Mouse (Mus musculus): ENCODE measurements around the gene Ambp. TPM values are rescaled to one million over a fixed set of nuclear protein-coding genes. Genes with fewer than 3 reads are reported as not detected.

Gene Ambp
- polyA plus RNA-seq, 1 experiment from 2014 or later = 0.26 TPM

DNA sequence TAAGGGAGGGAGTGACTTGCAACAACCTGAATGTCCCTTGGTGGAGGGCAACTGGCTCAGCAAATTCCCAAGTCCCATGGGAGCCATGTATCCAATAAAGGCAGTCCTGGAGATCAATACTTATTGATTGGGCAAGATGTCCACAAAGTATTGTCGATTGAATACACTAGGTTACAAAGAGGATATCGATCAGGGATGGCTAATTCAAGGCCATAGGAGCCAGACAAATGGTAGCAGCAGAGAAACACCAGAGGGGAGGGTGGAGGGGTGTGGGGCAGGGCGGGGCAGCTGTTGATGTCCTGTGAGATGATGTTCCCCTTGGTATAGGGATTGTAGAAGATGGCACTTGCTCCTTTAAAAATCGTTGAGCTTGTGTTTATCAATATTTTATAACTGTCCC is 52.6 kb downstream of the Ambp start:
- peaks cover 15% of the 10 kb centered on the region; the same call in 1 of the 2 replicates for H3K36me3 ChIP-seq (replicated peaks)
- no peak overlapping the region for H3K4me2 ChIP-seq
- H3K9ac ChIP-seq = no peak overlapping the region
- H3K4me1 ChIP-seq = no peaks in the 10 kb centered on the region
- 91% methylated on average over 4 of the region's 4 CpGs for WGBS
- no peak for ATAC-seq (replicated peaks)
- no peak overlapping the region for H3K27ac ChIP-seq
- no peaks in the 10 kb centered on the region for H3K27me3 ChIP-seq (replicated peaks)
- H3K4me3 ChIP-seq = no peak overlapping the region
- no peaks in the 10 kb centered on the region for H3K9me3 ChIP-seq

- H3K9ac ChIP-seq = no peak overlapping the region
- no peak overlapping the region for H3K27ac ChIP-seq
- no peak overlapping the region for H3K4me2 ChIP-seq
- no peaks in the 10 kb centered on the region for H3K4me1 ChIP-seq
- no peak for ATAC-seq (replicated peaks)
- 66% methylated on average over 11 of the region's 11 CpGs for WGBS
- H3K36me3 ChIP-seq (replicated peaks) = peaks cover 19% of the 10 kb centered on the region; the same call in 1 of the 2 replicates
- no peaks in the 10 kb centered on the region for H3K9me3 ChIP-seq
- H3K4me3 ChIP-seq = no peak overlapping the region
- H3K27me3 ChIP-seq (replicated peaks) = no peaks in the 10 kb centered on the region
Observed at GRCm38 (mm10) chr4:63100478-63100877, 54.1 kb downstream of the Ambp start.

DNA sequence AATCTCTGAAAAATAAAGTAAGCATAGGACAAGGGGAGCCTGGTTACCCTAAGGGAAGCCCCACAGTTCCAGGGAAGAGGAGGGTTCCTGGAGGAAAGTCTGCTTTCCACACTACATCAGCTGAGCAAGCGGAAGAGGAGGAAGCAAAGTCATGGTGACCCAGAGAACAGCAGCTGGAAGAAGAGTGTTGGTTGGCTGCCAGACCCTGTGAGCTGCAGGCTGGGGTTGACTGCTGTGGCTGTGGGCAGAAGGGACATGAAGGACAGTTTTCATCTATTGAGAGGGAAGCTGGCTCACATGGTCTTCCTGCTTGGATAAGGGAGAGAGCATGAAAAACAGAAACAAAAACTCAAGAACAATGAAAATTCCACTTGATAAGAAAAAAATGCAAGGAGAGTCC is 57.0 kb downstream of the Ambp start:
- Histone ChIP-seq H3K9ac (no peak overlapping the region), H3K27me3 (replicated peaks) (no peaks in the 10 kb centered on the region), H3K4me3 (no peak overlapping the region), H3K27ac (no peak overlapping the region), H3K36me3 (replicated peaks) (peaks cover 19% of the 10 kb centered on the region; the same call in 1 of the 2 replicates), H3K9me3 (no peaks in the 10 kb centered on the region), H3K4me1 (no peaks in the 10 kb centered on the region), H3K4me2 (no peak overlapping the region)
- WGBS = 86% methylated on average over 1 of the region's 1 CpGs
- no peak for ATAC-seq (replicated peaks)

Other genes with a start within 250 kb of the Ambp start
- 37.6 and 38.6 TPM in 2 replicates for gene Zfp618, start 189.2 kb downstream of the Ambp start, polyA plus RNA-seq (2015; fragmentation: Nextera tagmentation; extraction: Ambion mirVana)
- gene Kif12, start 17.3 kb upstream of the Ambp start, polyA plus RNA-seq (2015; fragmentation: Nextera tagmentation; extraction: Ambion mirVana) = 0.06 and 0.14 TPM in 2 replicates
- 2.2 and 3.1 TPM in 2 replicates for gene Col27a1, start 59.2 kb upstream of the Ambp start, polyA plus RNA-seq (2015; fragmentation: Nextera tagmentation; extraction: Ambion mirVana)
- gene Orm1, start 189.8 kb upstream of the Ambp start, polyA plus RNA-seq (2015; fragmentation: Nextera tagmentation; extraction: Ambion mirVana) = not detected in 2 replicates
- gene Orm3, start 201.4 kb upstream of the Ambp start, polyA plus RNA-seq (2015; fragmentation: Nextera tagmentation; extraction: Ambion mirVana) = not detected in 2 replicates
- gene Orm2, start 207.7 kb upstream of the Ambp start, polyA plus RNA-seq (2015; fragmentation: Nextera tagmentation; extraction: Ambion mirVana) = not detected in 2 replicates
- gene Akna, start 248.6 kb upstream of the Ambp start, polyA plus RNA-seq (2015; fragmentation: Nextera tagmentation; extraction: Ambion mirVana) = 7.0 and 7.7 TPM in 2 replicates

All from midbrain, embryonic 15.5 days (tissue).